Mouse (Mus musculus): ENCODE measurements at regions not wholly inside any gene's neighbourhood (a gene's known extent, or its start where the extent isn't known, plus 50 kb on each side); places are given as distances from the start of the nearest gene placed in this dataset.

DNA sequence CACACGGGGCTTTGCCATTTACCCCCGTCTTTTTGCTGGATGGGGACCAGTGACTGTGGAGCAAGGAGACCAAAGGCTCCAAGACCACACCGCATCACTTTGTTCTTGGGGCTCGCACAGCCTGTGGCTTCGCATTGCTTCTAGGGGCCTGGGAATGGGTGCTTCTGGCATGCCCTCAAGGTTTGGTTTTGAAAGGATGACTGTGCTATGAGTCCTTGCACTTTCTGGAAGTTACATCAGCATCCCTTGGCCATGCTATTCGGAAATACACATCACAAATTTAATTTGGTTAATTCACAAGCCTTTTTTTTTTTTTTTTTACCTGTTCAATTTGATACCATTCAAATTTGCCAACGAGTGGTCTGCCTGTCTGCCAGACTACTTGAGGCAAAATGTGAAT is 562.1 kb downstream of the Plcl1 start:
- H3K9ac ChIP-seq (replicated peaks; ENCODE audit: low read depth, low read length): no peak overlapping the region
- no peak overlapping the region for H3K27ac ChIP-seq (ENCODE audit: low read length)
- 89% methylated on average over 7 of the region's 7 CpGs for WGBS
- ATAC-seq (ENCODE audit: insufficient number of reproducible peaks, insufficient read depth, low FRiP score, low read depth): no peak
- H3K27me3 ChIP-seq (ENCODE audit: control insufficient read depth, insufficient read depth, low read length): no peaks in the 10 kb centered on the region
- H3K4me2 ChIP-seq (replicated peaks; ENCODE audit: low read depth, low read length): no peak overlapping the region
- H3K9me3 ChIP-seq (ENCODE audit: control insufficient read depth, low read depth, low read length): no peaks in the 10 kb centered on the region
- H3K4me3 ChIP-seq (ENCODE audit: low read depth, low read length): no peak overlapping the region
- no peaks in the 10 kb centered on the region for H3K36me3 ChIP-seq (ENCODE audit: control insufficient read depth, insufficient read depth, low read length)
- H3K4me1 ChIP-seq (ENCODE audit: control insufficient read depth, insufficient read depth, low read length): no peaks in the 10 kb centered on the region

DNA sequence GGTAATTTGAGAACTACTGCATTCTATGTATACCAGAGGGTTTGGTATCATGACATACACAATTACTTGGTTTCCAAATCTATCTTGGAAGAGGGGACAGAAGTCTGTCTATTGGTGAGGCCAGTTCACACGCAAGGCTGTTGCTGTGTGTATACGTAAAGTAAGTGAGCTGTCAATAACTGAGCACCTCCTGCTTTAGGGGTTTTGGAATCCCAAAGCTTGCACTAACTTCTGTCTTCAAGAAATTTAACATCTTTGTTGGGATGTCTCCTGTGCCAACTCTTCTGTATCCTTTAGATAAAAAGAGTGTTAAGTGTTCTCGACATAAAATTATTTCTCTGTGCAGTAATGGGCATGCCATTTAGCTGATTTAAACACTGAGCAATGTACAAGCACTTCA is 572.1 kb downstream of the Plcl1 start:
- H3K27me3 ChIP-seq (ENCODE audit: control insufficient read depth, insufficient read depth, low read length): no peaks in the 10 kb centered on the region
- H3K4me2 ChIP-seq (replicated peaks; ENCODE audit: low read depth, low read length): no peak overlapping the region
- 76% methylated on average over 3 of the region's 3 CpGs for WGBS
- no peaks in the 10 kb centered on the region for H3K4me1 ChIP-seq (ENCODE audit: control insufficient read depth, insufficient read depth, low read length)
- no peaks in the 10 kb centered on the region for H3K36me3 ChIP-seq (ENCODE audit: control insufficient read depth, insufficient read depth, low read length)
- no peak overlapping the region for H3K4me3 ChIP-seq (ENCODE audit: low read depth, low read length)
- no peak overlapping the region for H3K9ac ChIP-seq (replicated peaks; ENCODE audit: low read depth, low read length)
- no peak for ATAC-seq (ENCODE audit: insufficient number of reproducible peaks, insufficient read depth, low FRiP score, low read depth)
- no peaks in the 10 kb centered on the region for H3K9me3 ChIP-seq (ENCODE audit: control insufficient read depth, low read depth, low read length)
- no peak overlapping the region for H3K27ac ChIP-seq (ENCODE audit: low read length)

DNA sequence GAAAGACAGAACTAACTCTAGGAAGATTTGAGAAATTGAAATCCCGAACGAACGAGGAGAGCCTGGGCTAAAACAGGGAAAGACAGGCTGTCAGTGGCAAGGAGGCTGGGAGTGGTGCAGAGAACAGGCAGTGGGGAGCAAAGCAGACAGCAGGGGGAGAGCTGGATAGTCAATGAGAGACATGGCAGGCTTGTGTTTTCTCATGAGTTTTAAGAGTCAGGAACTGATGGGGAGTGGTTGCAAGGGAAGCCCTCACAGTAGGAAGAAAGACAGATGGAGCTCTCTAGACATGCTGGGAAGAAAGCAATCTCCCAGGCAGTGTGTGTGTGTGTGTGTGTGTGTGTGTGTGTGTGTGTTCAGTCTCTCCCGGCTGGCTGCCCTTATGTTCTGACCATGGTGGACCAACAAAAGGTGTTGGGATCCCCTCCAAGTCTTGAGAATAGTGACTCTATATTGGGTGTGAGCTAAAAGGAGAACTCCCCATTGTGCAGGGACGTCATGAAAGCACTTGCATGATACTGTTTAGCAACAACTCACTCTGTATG is 577.9 kb downstream of the Plcl1 start:
- 65% methylated on average over 5 of the region's 5 CpGs for WGBS
- Histone ChIP-seq H3K9ac (replicated peaks; ENCODE audit: low read depth, low read length) (no peak overlapping the region), H3K27me3 (ENCODE audit: control insufficient read depth, insufficient read depth, low read length) (no peaks in the 10 kb centered on the region), H3K9me3 (ENCODE audit: control insufficient read depth, low read depth, low read length) (no peaks in the 10 kb centered on the region), H3K4me2 (replicated peaks; ENCODE audit: low read depth, low read length) (no peak overlapping the region), H3K4me1 (ENCODE audit: control insufficient read depth, insufficient read depth, low read length) (no peaks in the 10 kb centered on the region), H3K27ac (ENCODE audit: low read length) (no peak overlapping the region), H3K36me3 (ENCODE audit: control insufficient read depth, insufficient read depth, low read length) (no peaks in the 10 kb centered on the region), H3K4me3 (ENCODE audit: low read depth, low read length) (no peak overlapping the region)
- ATAC-seq (ENCODE audit: insufficient number of reproducible peaks, insufficient read depth, low FRiP score, low read depth): no peak

DNA sequence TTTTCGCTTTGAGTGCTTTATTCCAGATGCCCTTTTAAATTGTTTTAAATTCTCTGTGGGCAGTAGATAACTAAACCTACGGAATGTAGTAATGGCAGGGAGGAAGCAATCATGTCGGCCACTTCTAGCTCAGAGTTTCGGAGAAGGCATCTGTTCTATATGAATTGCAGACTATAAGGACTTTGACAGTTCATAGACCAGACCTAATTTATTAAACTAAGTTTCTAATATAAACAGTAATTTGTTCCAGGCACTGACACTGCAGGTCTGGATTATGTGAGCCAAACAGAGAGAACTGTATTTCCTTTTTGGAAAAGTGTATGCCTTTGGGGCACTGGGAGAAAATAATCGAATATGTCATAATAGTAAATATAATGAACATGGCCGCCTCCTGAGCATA is 591.4 kb downstream of the Plcl1 start:
- H3K9me3 ChIP-seq (ENCODE audit: control insufficient read depth, low read depth, low read length): no peaks in the 10 kb centered on the region
- H3K4me3 ChIP-seq (ENCODE audit: low read depth, low read length): no peak overlapping the region
- no peaks in the 10 kb centered on the region for H3K4me1 ChIP-seq (ENCODE audit: control insufficient read depth, insufficient read depth, low read length)
- WGBS: 41% methylated on average over 6 of the region's 6 CpGs
- peak; percentile 58; the same call in 1 of the 2 replicates for ATAC-seq (ENCODE audit: insufficient number of reproducible peaks, insufficient read depth, low FRiP score, low read depth)
- no peak overlapping the region for H3K4me2 ChIP-seq (replicated peaks; ENCODE audit: low read depth, low read length)
- no peaks in the 10 kb centered on the region for H3K27me3 ChIP-seq (ENCODE audit: control insufficient read depth, insufficient read depth, low read length)
- H3K9ac ChIP-seq (replicated peaks; ENCODE audit: low read depth, low read length): no peak overlapping the region
- no peak overlapping the region for H3K27ac ChIP-seq (ENCODE audit: low read length)
- H3K36me3 ChIP-seq (ENCODE audit: control insufficient read depth, insufficient read depth, low read length): no peaks in the 10 kb centered on the region

All from stomach, embryonic 14.5 days (tissue).